ENCODE assay signal across 8 mouse cellular contexts in genomic region chr4:132652842-132653241, GRCm38 (mm10). TPM values are rescaled to one million over a fixed set of nuclear protein-coding genes. Genes with fewer than 3 reads are reported as not detected.
DNase-seq lines count a peak whose midpoint lies in the region; ATAC-seq lines count a peak whose summit lies in the region.

No protein-coding gene starts in this region.

- H3K4me1 ChIP-seq in liver, embryonic 16.5 days (ENCODE audit: control insufficient read depth, low read depth, low read length): peaks cover 4% of the 10 kb centered on the region
- H3K4me1 ChIP-seq in intestine, embryonic 15.5 days (replicated peaks): 0 out of 2 replicates have a peak, but pooled peaks cover 2% of the 10 kb centered on the region

- peak; percentile 39; the same call in 1 of the 2 replicates for ATAC-seq in liver, embryonic 16.5 days (ENCODE audit: low read depth)
- no peak for ATAC-seq in intestine, embryonic 15.5 days
- no peak for ATAC-seq in inflammation-experienced regulatory T-cells, adult 6 months
- no peak; the same call in 1 of the 2 replicates for ATAC-seq in megakaryocyte-erythroid progenitor cell, adult 5-6 weeks (replicated peaks; ENCODE audit: low FRiP score, low TSS enrichment, poor library complexity, severe bottlenecking)

- intact Hi-C loops in left cerebral cortex, postnatal 14 days (cut with DNase I): no loop called here

- 17% methylated on average over 4 of the region's 4 CpGs for WGBS in liver, embryonic 16.5 days (ENCODE audit: insufficient replicate concordance)
- WGBS in intestine, embryonic 15.5 days: 32% methylated on average over 4 of the region's 4 CpGs

- H3K9ac ChIP-seq in liver, embryonic 16.5 days (ENCODE audit: low read depth, low read length): no peak overlapping the region
- no peak overlapping the region for H3K9ac ChIP-seq in intestine, embryonic 15.5 days

- DNase-seq in left cerebral cortex, postnatal 14 days (ENCODE audit: low spot score in 2 of 2): peak; percentile 5 to 12
- no peak for DNase-seq in left cerebral cortex, adult 8-10 months (ENCODE audit: low spot score in 2 of 2)
- DNase-seq in adrenal gland, adult (ENCODE audit: inconsistent age in 2 of 2, low spot score in 1 of 2): peak; percentile 79 to 88
- peak; percentile 46 for DNase-seq in gastrocnemius, postnatal 25 days

- no peak overlapping the region for H3K4me3 ChIP-seq in liver, embryonic 16.5 days (ENCODE audit: low read depth, low read length)
- no peak overlapping the region for H3K4me3 ChIP-seq in intestine, embryonic 15.5 days (replicated peaks)

- H3K36me3 ChIP-seq in liver, embryonic 16.5 days (ENCODE audit: control insufficient read depth, insufficient read depth): no peaks in the 10 kb centered on the region
- H3K36me3 ChIP-seq in intestine, embryonic 15.5 days: no peaks in the 10 kb centered on the region

- no peak overlapping the region for H3K4me2 ChIP-seq in liver, embryonic 16.5 days (ENCODE audit: low read depth, low read length)
- no peak overlapping the region for H3K4me2 ChIP-seq in intestine, embryonic 15.5 days (replicated peaks)

- no peak overlapping the region for H3K27ac ChIP-seq in liver, embryonic 16.5 days (ENCODE audit: low read length)
- no peak overlapping the region for H3K27ac ChIP-seq in intestine, embryonic 15.5 days

- no peaks in the 10 kb centered on the region for H3K9me3 ChIP-seq in liver, embryonic 16.5 days (replicated peaks; ENCODE audit: control insufficient read depth, low read length)
- no peaks in the 10 kb centered on the region for H3K9me3 ChIP-seq in intestine, embryonic 15.5 days

- no peaks in the 10 kb centered on the region for H3K27me3 ChIP-seq in liver, embryonic 16.5 days (ENCODE audit: control insufficient read depth, insufficient read depth, low read depth, low read length)
- no peaks in the 10 kb centered on the region for H3K27me3 ChIP-seq in intestine, embryonic 15.5 days (replicated peaks)

RNA-seq across cellular contexts. Expression of gene Eya3, which starts 14.1 kb away (rescaled TPM):
- total RNA-seq in left cerebral cortex, postnatal 14 days (2021): 10 to 100 TPM; 26.6 to 29.4 TPM
- total RNA-seq in left cerebral cortex, adult 8-10 months (2022): 10 to 100 TPM; 29.2 to 36.5 (median 32.4) TPM
- total RNA-seq in gastrocnemius, postnatal 25 days (2021): 10 to 100 TPM; 11.1 to 11.5 TPM
- polyA plus RNA-seq in liver, embryonic 16.5 days (2015; fragmentation: Nextera tagmentation; extraction: Ambion mirVana): 13.2 and 14.5 TPM in 2 replicates
- 23.0 and 25.4 TPM in 2 replicates for polyA plus RNA-seq in intestine, embryonic 15.5 days (2015; fragmentation: Nextera tagmentation; extraction: Ambion mirVana)
- 10 to 100 TPM; 29.4 to 32.5 (median 32.1) TPM for polyA plus RNA-seq in inflammation-experienced regulatory T-cells, adult 6 months (2017; shearing (Covaris generic))
- total RNA-seq in megakaryocyte-erythroid progenitor cell, adult 5-6 weeks (2014; fragmentation: Nextera tagmentation): 34.3 and 35.4 TPM in 2 replicates
- 22.3 and 25.2 TPM in 2 replicates for total RNA-seq in megakaryocyte-erythroid progenitor cell, adult 5-6 weeks (2017)

Comparison
In these comparisons a context has a peak if more than half of its experiments do, and no peak if none do; other contexts are left out.
1. DNase-seq: peak in left cerebral cortex, postnatal 14 days (2 of 2), adrenal gland, adult (2 of 2) and gastrocnemius, postnatal 25 days (single experiment); none in left cerebral cortex, adult 8-10 months (0 of 2).